Mouse (Mus musculus): ENCODE results near the gene Vsx2. TPM values are rescaled to one million over a fixed set of nuclear protein-coding genes. Genes with fewer than 3 reads are reported as not detected.

Vsx2 gene
- polyA plus RNA-seq (2014; fragmentation: Nextera tagmentation; extraction: Ambion mirVana): 7.2 and 8.0 TPM in 2 replicates

DNA sequence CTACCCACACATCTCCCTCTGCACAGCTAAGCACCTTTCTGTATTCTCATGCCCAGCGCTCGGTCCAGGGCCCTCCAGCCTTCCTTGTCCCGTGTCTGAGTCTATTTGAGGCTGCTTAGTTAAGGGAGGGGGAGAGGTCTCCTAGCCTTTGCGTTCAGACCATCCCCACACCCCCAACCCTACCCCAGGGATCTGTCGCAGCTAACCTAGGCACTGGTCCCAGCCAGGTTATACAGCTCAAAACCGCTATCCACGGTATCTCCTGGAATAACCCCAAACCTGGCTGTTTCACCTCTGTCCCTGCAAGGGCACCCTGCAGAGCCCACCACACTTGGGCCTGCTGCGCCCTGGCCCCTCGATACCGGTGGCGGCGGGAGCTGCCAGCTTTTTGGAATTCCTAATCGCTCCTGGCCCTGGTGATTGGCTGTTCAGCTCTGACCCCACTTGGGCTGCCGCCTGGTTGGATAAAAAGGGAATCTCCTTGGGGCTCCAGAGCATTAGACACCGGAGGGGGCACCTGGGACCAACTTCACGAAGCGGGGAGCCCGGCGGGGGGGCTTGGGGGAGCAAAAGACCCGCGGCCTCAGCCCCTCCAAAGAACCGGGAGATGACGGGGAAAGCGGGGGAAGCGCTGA, at the start of gene Vsx2:
Gene Vsx2, plus strand, starts transcription at position 427 of the 635 bp plus-strand sequence.
- H3K4me2 ChIP-seq (ENCODE audit: low read depth, low read length): no peak within 1 kb of the TSS
- peaks cover 44% of the 10 kb centered on the region for H3K27me3 ChIP-seq (ENCODE audit: control insufficient read depth, insufficient read depth, low read length)
- no peak within 1 kb of the TSS for H3K9ac ChIP-seq (replicated peaks; ENCODE audit: low read depth, low read length)
- H3K4me1 ChIP-seq (ENCODE audit: control insufficient read depth, insufficient read depth, low read length): no peaks in the 10 kb centered on the region
- no peaks in the 10 kb centered on the region for H3K36me3 ChIP-seq (ENCODE audit: control insufficient read depth, insufficient read depth, low read length)
- H3K9me3 ChIP-seq (ENCODE audit: control insufficient read depth, low read length): no peaks in the 10 kb centered on the region
- under 1% methylated on average over 25 of the region's 25 CpGs for WGBS
- ATAC-seq (ENCODE audit: low read depth): 0 out of 2 replicates have a peak, but pooled peaks have one; percentile 34
- no peak within 1 kb of the TSS for H3K27ac ChIP-seq (ENCODE audit: low read depth, low read length)
- H3K4me3 ChIP-seq (ENCODE audit: low read depth, low read length): no peak within 1 kb of the TSS; the same call in 1 of the 2 replicates

DNA sequence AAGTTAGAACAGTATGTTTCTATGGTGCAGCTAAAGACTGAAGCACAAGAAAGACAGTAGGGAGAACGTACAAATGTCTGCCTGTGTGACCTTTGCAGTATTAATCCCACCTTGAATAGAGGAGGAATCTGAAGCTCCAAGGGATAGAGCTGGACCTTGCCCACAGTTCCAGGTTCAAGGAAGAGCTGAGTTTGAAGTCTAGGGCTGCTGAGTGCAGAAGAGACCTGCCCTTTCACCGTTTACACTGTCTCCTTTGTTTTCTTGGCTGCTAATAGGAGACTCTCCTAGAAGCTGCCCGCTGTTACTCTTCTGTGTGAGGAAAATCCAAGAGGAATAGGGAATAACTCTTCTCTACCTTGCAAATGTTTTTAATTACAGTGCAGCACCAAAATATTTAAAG, 45.8 kb upstream of the Vsx2 start:
- Histone ChIP-seq H3K4me3 (ENCODE audit: low read depth, low read length) (no peak overlapping the region), H3K36me3 (ENCODE audit: control insufficient read depth, insufficient read depth, low read length) (no peaks in the 10 kb centered on the region), H3K9ac (replicated peaks; ENCODE audit: low read depth, low read length) (no peak overlapping the region), H3K4me1 (ENCODE audit: control insufficient read depth, insufficient read depth, low read length) (peaks cover 2% of the 10 kb centered on the region; the same call in 1 of the 2 replicates), H3K27me3 (ENCODE audit: control insufficient read depth, insufficient read depth, low read length) (peaks cover 2% of the 10 kb centered on the region; the same call in 1 of the 2 replicates), H3K9me3 (ENCODE audit: control insufficient read depth, low read length) (no peaks in the 10 kb centered on the region), H3K27ac (ENCODE audit: low read depth, low read length) (no peak overlapping the region), H3K4me2 (ENCODE audit: low read depth, low read length) (no peak overlapping the region)
- no peak for ATAC-seq (ENCODE audit: low read depth)
- 59% methylated on average over 3 of the region's 3 CpGs for WGBS

DNA sequence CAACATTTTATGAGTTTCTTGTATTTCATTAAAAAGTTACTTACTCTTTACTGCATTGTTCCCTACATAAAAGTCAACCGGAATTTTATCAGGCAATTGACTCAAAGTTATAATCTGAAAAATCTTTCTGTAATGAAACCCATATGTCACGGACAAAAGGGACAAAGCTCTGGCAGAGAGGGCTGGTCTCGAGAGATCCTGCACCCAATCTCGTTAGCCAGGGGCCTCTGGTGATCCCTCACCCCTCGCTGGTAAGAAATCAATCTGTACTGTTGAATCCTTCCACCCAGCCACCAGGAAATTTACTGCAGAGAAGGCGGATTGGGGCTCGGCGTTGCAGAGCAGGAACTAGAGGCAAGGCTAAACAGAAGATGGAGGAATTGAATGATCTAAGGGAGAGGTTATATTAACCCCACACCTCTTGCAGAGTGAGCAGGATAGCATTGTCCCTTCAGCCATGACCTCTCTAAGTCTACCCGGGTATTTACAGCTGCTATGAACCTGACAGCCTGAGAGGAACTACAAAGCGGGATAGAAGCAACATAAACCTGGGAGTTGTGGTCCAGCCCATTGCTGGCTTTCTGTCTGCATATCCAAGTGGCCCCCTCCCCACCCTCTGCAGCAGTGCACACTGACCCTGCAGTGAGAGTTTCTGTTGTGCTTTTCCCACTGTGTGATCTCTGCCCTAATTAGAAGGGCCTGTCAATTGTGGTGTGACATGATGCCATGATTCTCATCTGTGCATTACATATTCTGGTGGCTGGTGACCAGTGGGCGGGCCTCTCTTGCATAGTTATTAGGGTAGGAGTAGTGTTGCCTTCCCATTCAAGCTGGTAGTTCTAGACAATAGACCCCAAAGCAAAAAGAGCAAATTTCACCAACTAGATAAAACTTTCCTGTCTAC, 45.2 kb upstream of the Vsx2 start:
- Histone ChIP-seq H3K9ac (replicated peaks; ENCODE audit: low read depth, low read length) (no peak overlapping the region), H3K4me2 (ENCODE audit: low read depth, low read length) (no peak overlapping the region), H3K27me3 (ENCODE audit: control insufficient read depth, insufficient read depth, low read length) (peaks cover 2% of the 10 kb centered on the region; the same call in 1 of the 2 replicates), H3K9me3 (ENCODE audit: control insufficient read depth, low read length) (no peaks in the 10 kb centered on the region), H3K4me3 (ENCODE audit: low read depth, low read length) (no peak overlapping the region), H3K27ac (ENCODE audit: low read depth, low read length) (no peak overlapping the region), H3K4me1 (ENCODE audit: control insufficient read depth, insufficient read depth, low read length) (peaks cover 2% of the 10 kb centered on the region; the same call in 1 of the 2 replicates), H3K36me3 (ENCODE audit: control insufficient read depth, insufficient read depth, low read length) (no peaks in the 10 kb centered on the region)
- 58% methylated on average over 11 of the region's 11 CpGs for WGBS
- no peak for ATAC-seq (ENCODE audit: low read depth)

DNA sequence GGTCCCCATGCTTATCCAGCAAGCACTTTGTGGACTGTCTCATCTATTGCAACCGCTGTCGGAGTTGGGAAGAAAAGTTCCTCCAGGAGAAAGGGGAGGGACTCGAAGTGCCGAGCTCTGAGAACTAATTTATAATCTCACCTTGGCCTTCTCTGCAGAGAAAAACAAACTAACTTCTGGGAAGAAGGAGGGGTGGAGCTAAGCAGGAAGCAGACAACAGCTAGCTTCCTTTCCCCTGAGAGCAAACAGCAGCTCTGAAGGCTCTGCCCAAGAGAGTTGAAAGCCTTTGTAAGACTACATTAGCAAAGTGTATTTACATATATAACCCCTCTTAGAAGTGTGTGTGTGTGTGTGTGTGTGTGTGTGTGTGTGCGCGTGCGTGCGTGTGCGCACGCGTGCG, 44.1 kb upstream of the Vsx2 start:
- peaks cover 2% of the 10 kb centered on the region; the same call in 1 of the 2 replicates for H3K27me3 ChIP-seq (ENCODE audit: control insufficient read depth, insufficient read depth, low read length)
- no peak overlapping the region for H3K4me3 ChIP-seq (ENCODE audit: low read depth, low read length)
- H3K9me3 ChIP-seq (ENCODE audit: control insufficient read depth, low read length): no peaks in the 10 kb centered on the region
- ATAC-seq (ENCODE audit: low read depth): no peak
- 88% methylated on average over 12 of the region's 12 CpGs for WGBS
- H3K36me3 ChIP-seq (ENCODE audit: control insufficient read depth, insufficient read depth, low read length): no peaks in the 10 kb centered on the region
- no peak overlapping the region; the same call in 1 of the 2 replicates for H3K27ac ChIP-seq (ENCODE audit: low read depth, low read length)
- no peak overlapping the region for H3K4me2 ChIP-seq (ENCODE audit: low read depth, low read length)
- peaks cover 2% of the 10 kb centered on the region; the same call in 1 of the 2 replicates for H3K4me1 ChIP-seq (ENCODE audit: control insufficient read depth, insufficient read depth, low read length)
- no peak overlapping the region for H3K9ac ChIP-seq (replicated peaks; ENCODE audit: low read depth, low read length)

DNA sequence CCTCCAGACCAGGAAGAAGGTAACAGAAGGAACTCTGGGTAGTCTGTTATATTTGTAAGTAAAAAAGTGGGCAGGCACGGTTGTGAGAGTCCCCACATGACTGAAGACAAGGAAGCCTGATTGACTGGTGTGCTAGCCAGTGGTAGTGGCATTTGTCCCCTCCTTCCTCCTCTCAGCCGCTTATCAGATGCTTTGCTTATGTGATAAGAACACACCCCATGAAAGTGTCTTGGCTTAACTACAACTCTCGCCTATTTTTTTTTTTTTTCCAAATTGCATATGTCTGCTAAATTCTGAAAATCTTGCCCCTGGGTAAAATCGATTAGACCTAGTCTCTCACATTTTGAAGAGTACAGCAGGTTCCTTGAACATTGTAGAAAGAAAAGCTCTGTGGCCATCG, 39.1 kb upstream of the Vsx2 start:
- H3K9me3 ChIP-seq (ENCODE audit: control insufficient read depth, low read length): no peaks in the 10 kb centered on the region
- H3K27me3 ChIP-seq (ENCODE audit: control insufficient read depth, insufficient read depth, low read length): peaks cover 7% of the 10 kb centered on the region; the same call in 1 of the 2 replicates
- H3K4me3 ChIP-seq (ENCODE audit: low read depth, low read length): no peak overlapping the region
- H3K4me1 ChIP-seq (ENCODE audit: control insufficient read depth, insufficient read depth, low read length): peaks cover 11% of the 10 kb centered on the region
- H3K27ac ChIP-seq (ENCODE audit: low read depth, low read length): no peak overlapping the region
- WGBS: 94% methylated on average over 5 of the region's 5 CpGs
- no peak overlapping the region for H3K9ac ChIP-seq (replicated peaks; ENCODE audit: low read depth, low read length)
- no peak for ATAC-seq (ENCODE audit: low read depth)
- H3K36me3 ChIP-seq (ENCODE audit: control insufficient read depth, insufficient read depth, low read length): no peaks in the 10 kb centered on the region
- no peak overlapping the region for H3K4me2 ChIP-seq (ENCODE audit: low read depth, low read length)

DNA sequence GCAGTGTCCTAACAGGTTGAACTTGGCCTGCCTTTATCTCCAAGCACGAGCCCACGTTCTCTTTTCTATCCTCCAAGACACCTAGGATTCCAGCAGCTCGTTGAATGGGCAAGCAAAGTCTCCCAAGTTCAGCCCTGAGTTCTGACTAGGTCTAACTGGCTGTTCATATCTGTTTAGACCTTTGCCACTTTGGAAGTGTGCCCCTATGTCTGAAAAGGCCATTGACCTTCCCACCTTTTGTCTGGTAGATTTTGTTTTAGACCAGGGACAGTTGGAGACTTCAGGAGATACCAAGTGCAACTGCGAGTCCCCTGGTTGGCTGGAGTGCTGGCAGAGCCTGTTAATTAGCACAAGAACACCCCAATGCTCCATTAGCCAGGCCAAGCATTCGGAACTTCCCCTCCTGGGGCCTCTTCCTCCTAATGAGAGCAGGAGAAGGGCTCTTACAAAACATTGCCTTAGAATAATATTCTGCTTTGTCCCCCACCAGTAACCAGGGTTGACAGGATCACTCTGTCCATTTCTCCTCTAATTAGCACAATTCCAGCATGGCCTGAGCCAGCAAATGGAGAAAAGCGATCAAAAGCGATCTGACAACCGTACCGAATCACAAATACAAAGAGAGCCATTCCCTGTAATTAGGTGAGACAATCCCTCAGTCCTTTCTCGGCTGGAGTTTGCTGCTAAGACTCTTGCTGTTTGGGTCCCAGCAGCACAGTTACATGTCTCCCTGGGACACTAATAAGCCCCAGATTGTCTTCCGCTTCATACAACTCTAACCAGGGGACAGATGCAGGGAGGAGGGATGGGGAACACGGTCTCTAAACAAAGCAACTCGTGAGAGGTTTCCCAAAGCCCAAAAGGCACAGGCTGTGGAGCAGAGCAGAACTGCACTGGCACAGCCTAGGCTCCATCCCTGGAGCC, 37.4 kb upstream of the Vsx2 start:
- Histone ChIP-seq H3K4me1 (ENCODE audit: control insufficient read depth, insufficient read depth, low read length) (peaks cover 8% of the 10 kb centered on the region), H3K4me2 (ENCODE audit: low read depth, low read length) (no peak overlapping the region), H3K4me3 (ENCODE audit: low read depth, low read length) (no peak overlapping the region), H3K36me3 (ENCODE audit: control insufficient read depth, insufficient read depth, low read length) (no peaks in the 10 kb centered on the region), H3K9ac (replicated peaks; ENCODE audit: low read depth, low read length) (no peak overlapping the region), H3K27me3 (ENCODE audit: control insufficient read depth, insufficient read depth, low read length) (peaks cover 8% of the 10 kb centered on the region; the same call in 1 of the 2 replicates), H3K9me3 (ENCODE audit: control insufficient read depth, low read length) (no peaks in the 10 kb centered on the region), H3K27ac (ENCODE audit: low read depth, low read length) (no peak overlapping the region)
- ATAC-seq (ENCODE audit: low read depth): peak; percentile 76
- 27% methylated on average over 13 of the region's 13 CpGs for WGBS

DNA sequence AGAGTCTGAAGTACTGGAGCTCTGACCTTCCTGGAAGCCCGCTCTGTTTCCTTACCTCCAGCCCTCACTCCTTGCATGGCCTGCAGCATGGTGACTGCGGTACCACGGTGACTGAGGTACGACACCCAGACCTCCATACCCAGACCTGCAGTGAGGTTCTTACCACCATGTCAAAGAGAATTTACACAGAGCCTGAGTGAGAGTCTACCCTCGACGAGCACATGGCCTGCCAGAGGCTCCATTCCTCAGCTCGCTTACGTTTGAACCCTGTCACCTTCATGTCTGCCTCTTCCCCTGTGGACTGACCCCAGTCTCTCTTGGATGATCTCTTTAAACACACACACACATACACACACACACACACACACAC, 36.7 kb upstream of the Vsx2 start:
- Histone ChIP-seq H3K4me3 (ENCODE audit: low read depth, low read length) (no peak overlapping the region), H3K27me3 (ENCODE audit: control insufficient read depth, insufficient read depth, low read length) (peaks cover 8% of the 10 kb centered on the region; the same call in 1 of the 2 replicates), H3K9ac (replicated peaks; ENCODE audit: low read depth, low read length) (no peak overlapping the region), H3K4me1 (ENCODE audit: control insufficient read depth, insufficient read depth, low read length) (peaks cover 8% of the 10 kb centered on the region), H3K27ac (ENCODE audit: low read depth, low read length) (no peak overlapping the region), H3K36me3 (ENCODE audit: control insufficient read depth, insufficient read depth, low read length) (no peaks in the 10 kb centered on the region), H3K9me3 (ENCODE audit: control insufficient read depth, low read length) (no peaks in the 10 kb centered on the region), H3K4me2 (ENCODE audit: low read depth, low read length) (no peak overlapping the region)
- no peak; the same call in 1 of the 2 replicates for ATAC-seq (ENCODE audit: low read depth)
- 68% methylated on average over 8 of the region's 8 CpGs for WGBS

DNA sequence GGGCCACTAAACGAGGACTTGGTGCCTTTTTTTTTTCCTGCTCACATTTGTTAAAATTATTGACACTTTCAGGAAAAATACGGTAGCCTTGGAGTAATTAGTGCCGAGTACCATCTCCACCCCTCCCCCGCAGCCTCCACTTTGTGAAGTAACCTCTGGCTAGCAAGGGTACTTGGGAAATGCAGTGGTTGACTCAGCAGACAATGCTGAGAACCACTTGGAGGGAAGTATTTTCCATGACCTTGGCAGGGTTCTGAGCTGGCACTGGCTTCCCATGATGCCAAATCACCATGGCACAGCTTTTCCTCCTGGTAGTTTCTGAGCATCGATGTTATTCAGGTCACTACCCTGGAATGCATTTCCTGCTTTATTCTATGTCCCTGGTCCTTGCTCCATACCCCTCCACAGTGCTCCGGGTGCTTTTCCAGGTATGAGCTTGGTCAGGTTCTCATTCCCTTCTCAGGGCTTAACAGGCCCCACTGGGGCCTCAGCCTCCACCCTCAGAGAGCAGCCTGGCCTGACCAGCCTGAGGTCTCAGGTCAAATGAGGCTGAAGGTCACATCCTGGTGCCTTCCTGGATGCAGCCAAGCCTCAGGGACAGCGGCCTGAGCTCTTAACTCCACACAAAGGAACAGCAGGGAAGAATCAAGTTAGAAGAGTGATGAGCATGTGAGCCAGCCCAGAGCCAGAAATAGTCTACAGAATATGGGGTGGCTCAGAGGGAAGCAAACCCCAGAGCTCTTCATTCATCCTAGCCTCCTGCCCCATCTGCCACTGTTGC, 35.7 kb upstream of the Vsx2 start:
- WGBS: 74% methylated on average over 7 of the region's 7 CpGs
- H3K9ac ChIP-seq (replicated peaks; ENCODE audit: low read depth, low read length): no peak overlapping the region
- H3K27me3 ChIP-seq (ENCODE audit: control insufficient read depth, insufficient read depth, low read length): peaks cover 10% of the 10 kb centered on the region; the same call in 1 of the 2 replicates
- peaks cover 8% of the 10 kb centered on the region for H3K4me1 ChIP-seq (ENCODE audit: control insufficient read depth, insufficient read depth, low read length)
- H3K27ac ChIP-seq (ENCODE audit: low read depth, low read length): no peak overlapping the region
- H3K4me2 ChIP-seq (ENCODE audit: low read depth, low read length): no peak overlapping the region
- H3K9me3 ChIP-seq (ENCODE audit: control insufficient read depth, low read length): no peaks in the 10 kb centered on the region
- no peak for ATAC-seq (ENCODE audit: low read depth)
- H3K36me3 ChIP-seq (ENCODE audit: control insufficient read depth, insufficient read depth, low read length): no peaks in the 10 kb centered on the region
- H3K4me3 ChIP-seq (ENCODE audit: low read depth, low read length): no peak overlapping the region

Data from neural tube, embryonic 14.5 days (tissue).